Mouse (Mus musculus): ENCODE data around the gene Olfr1098. TPM values are rescaled to one million over a fixed set of nuclear protein-coding genes. Genes with fewer than 3 reads are reported as not detected.

The Olfr1098 gene
- total RNA-seq (2014; rRNA removed) (not detected in 2 replicates), polyA plus RNA-seq (2012; rRNA removed) (not detected in 2 replicates)

GRCm38 (mm10) chr2:86924445-86924844 is at the start of gene Olfr1098:
Olfr1098 (minus strand) TSS chr2:86924545.
- WGBS, result 80% methylated on average over 1 of the region's 1 CpGs
- DNase-seq (ENCODE audit: extremely low read depth, low read depth, low spot score), result no peak
- no peak within 1 kb of the TSS for H3K9ac ChIP-seq (ENCODE audit: low read depth, low read length)

GRCm38 (mm10) chr2:86960593-86960992 is 36.2 kb upstream of the Olfr1098 start, which contains the start of gene Olfr1099:
Olfr1099 (minus strand) TSS chr2:86960693.
- no peak within 1 kb of the TSS for H3K9ac ChIP-seq (ENCODE audit: low read depth, low read length)
- H3K79me2 ChIP-seq (ENCODE audit: control insufficient read depth, insufficient read depth, low read length), result no peaks in the 10 kb centered on the region
- no peaks in the 10 kb centered on the region for H3K4me1 ChIP-seq (ENCODE audit: control insufficient read depth, insufficient read depth, low read length)
- DNase-seq (ENCODE audit: extremely low read depth, low read depth, low spot score), result no peak
- WGBS, result 67% methylated on average over 1 of the region's 1 CpGs
- H3K27me3 ChIP-seq (ENCODE audit: control insufficient read depth, insufficient read depth, low read length), result no peaks in the 10 kb centered on the region
- TF ChIP-seq CTCF (IDR thresholded peaks at IDR 0.05; ENCODE audit: low read depth, low read length) (no peak), POLR2A (IDR thresholded peaks at IDR 0.05; ENCODE audit: extremely low read depth, insufficient read depth, low read length) (no peak)
- H3K36me3 ChIP-seq (ENCODE audit: control insufficient read depth, insufficient read depth, low read length), result no peaks in the 10 kb centered on the region
- H3K27ac ChIP-seq (replicated peaks; ENCODE audit: insufficient read depth, low read depth, low read length), result no peak within 1 kb of the TSS
- H3K4me3 ChIP-seq (ENCODE audit: insufficient read depth, low read depth, low read length), result no peak within 1 kb of the TSS

More at GRCm38 (mm10) chr2:86924445-86924844, at the start of gene Olfr1098:
- Histone ChIP-seq H3K27ac (replicated peaks; ENCODE audit: insufficient read depth, low read depth, low read length) (no peak within 1 kb of the TSS), H3K4me1 (ENCODE audit: control insufficient read depth, insufficient read depth, low read length) (no peaks in the 10 kb centered on the region), H3K27me3 (ENCODE audit: control insufficient read depth, insufficient read depth, low read length) (no peaks in the 10 kb centered on the region), H3K36me3 (ENCODE audit: control insufficient read depth, insufficient read depth, low read length) (no peaks in the 10 kb centered on the region), H3K79me2 (ENCODE audit: control insufficient read depth, insufficient read depth, low read length) (no peaks in the 10 kb centered on the region), H3K4me3 (ENCODE audit: insufficient read depth, low read depth, low read length) (no peak within 1 kb of the TSS)
- TF ChIP-seq POLR2A (IDR thresholded peaks at IDR 0.05; ENCODE audit: extremely low read depth, insufficient read depth, low read length) (no peak), CTCF (IDR thresholded peaks at IDR 0.05; ENCODE audit: low read depth, low read length) (no peak)

GRCm38 (mm10) chr2:86926557-86926956 is 2.2 kb upstream of the Olfr1098 start:
- no peak overlapping the region for H3K27ac ChIP-seq (replicated peaks; ENCODE audit: insufficient read depth, low read depth, low read length)
- no peaks in the 10 kb centered on the region for H3K79me2 ChIP-seq (ENCODE audit: control insufficient read depth, insufficient read depth, low read length)
- DNase-seq (ENCODE audit: extremely low read depth, low read depth, low spot score), result no peak
- no peaks in the 10 kb centered on the region for H3K36me3 ChIP-seq (ENCODE audit: control insufficient read depth, insufficient read depth, low read length)
- H3K4me1 ChIP-seq (ENCODE audit: control insufficient read depth, insufficient read depth, low read length), result no peaks in the 10 kb centered on the region
- TF ChIP-seq POLR2A (IDR thresholded peaks at IDR 0.05; ENCODE audit: extremely low read depth, insufficient read depth, low read length) (no peak), CTCF (IDR thresholded peaks at IDR 0.05; ENCODE audit: low read depth, low read length) (no peak)
- H3K9ac ChIP-seq (ENCODE audit: low read depth, low read length), result no peak overlapping the region
- no peaks in the 10 kb centered on the region for H3K27me3 ChIP-seq (ENCODE audit: control insufficient read depth, insufficient read depth, low read length)
- H3K4me3 ChIP-seq (ENCODE audit: insufficient read depth, low read depth, low read length), result no peak overlapping the region

GRCm38 (mm10) chr2:86905647-86906046 is 18.7 kb downstream of the Olfr1098 start:
- H3K27ac ChIP-seq (replicated peaks; ENCODE audit: insufficient read depth, low read depth, low read length), result no peak overlapping the region
- H3K27me3 ChIP-seq (ENCODE audit: control insufficient read depth, insufficient read depth, low read length), result no peaks in the 10 kb centered on the region
- 72% methylated on average over 2 of the region's 2 CpGs for WGBS
- no peaks in the 10 kb centered on the region for H3K36me3 ChIP-seq (ENCODE audit: control insufficient read depth, insufficient read depth, low read length)
- TF ChIP-seq CTCF (IDR thresholded peaks at IDR 0.05; ENCODE audit: low read depth, low read length) (no peak), POLR2A (IDR thresholded peaks at IDR 0.05; ENCODE audit: extremely low read depth, insufficient read depth, low read length) (no peak)
- no peak for DNase-seq (ENCODE audit: extremely low read depth, low read depth, low spot score)
- no peak overlapping the region for H3K4me3 ChIP-seq (ENCODE audit: insufficient read depth, low read depth, low read length)
- no peaks in the 10 kb centered on the region for H3K4me1 ChIP-seq (ENCODE audit: control insufficient read depth, insufficient read depth, low read length)
- H3K79me2 ChIP-seq (ENCODE audit: control insufficient read depth, insufficient read depth, low read length), result no peaks in the 10 kb centered on the region
- H3K9ac ChIP-seq (ENCODE audit: low read depth, low read length), result no peak overlapping the region

GRCm38 (mm10) chr2:86892116-86892515 is 32.2 kb downstream of the Olfr1098 start, which contains the start of gene Olfr1097:
Olfr1097 (minus strand) TSS chr2:86892216.
- 84% methylated on average over 1 of the region's 1 CpGs for WGBS
- Histone ChIP-seq H3K36me3 (ENCODE audit: control insufficient read depth, insufficient read depth, low read length) (no peaks in the 10 kb centered on the region), H3K27ac (replicated peaks; ENCODE audit: insufficient read depth, low read depth, low read length) (no peak within 1 kb of the TSS), H3K27me3 (ENCODE audit: control insufficient read depth, insufficient read depth, low read length) (no peaks in the 10 kb centered on the region), H3K9ac (ENCODE audit: low read depth, low read length) (no peak within 1 kb of the TSS), H3K4me3 (ENCODE audit: insufficient read depth, low read depth, low read length) (no peak within 1 kb of the TSS), H3K4me1 (ENCODE audit: control insufficient read depth, insufficient read depth, low read length) (no peaks in the 10 kb centered on the region), H3K79me2 (ENCODE audit: control insufficient read depth, insufficient read depth, low read length) (no peaks in the 10 kb centered on the region)
- no peak for DNase-seq (ENCODE audit: extremely low read depth, low read depth, low spot score)
- TF ChIP-seq POLR2A (IDR thresholded peaks at IDR 0.05; ENCODE audit: extremely low read depth, insufficient read depth, low read length), result no peak
- TF ChIP-seq CTCF (IDR thresholded peaks at IDR 0.05; ENCODE audit: low read depth, low read length), result no peak

GRCm38 (mm10) chr2:86874702-86875101 is 49.6 kb downstream of the Olfr1098 start, which contains the start of gene Gm13723:
Gm13723 (minus strand) TSS chr2:86874802.
- no peak for TF ChIP-seq CTCF (IDR thresholded peaks at IDR 0.05; ENCODE audit: low read depth, low read length)
- TF ChIP-seq POLR2A (IDR thresholded peaks at IDR 0.05; ENCODE audit: extremely low read depth, insufficient read depth, low read length), result no peak
- Histone ChIP-seq H3K36me3 (ENCODE audit: control insufficient read depth, insufficient read depth, low read length) (no peaks in the 10 kb centered on the region), H3K27me3 (ENCODE audit: control insufficient read depth, insufficient read depth, low read length) (no peaks in the 10 kb centered on the region), H3K9ac (ENCODE audit: low read depth, low read length) (no peak within 1 kb of the TSS), H3K27ac (replicated peaks; ENCODE audit: insufficient read depth, low read depth, low read length) (no peak within 1 kb of the TSS), H3K4me1 (ENCODE audit: control insufficient read depth, insufficient read depth, low read length) (no peaks in the 10 kb centered on the region), H3K4me3 (ENCODE audit: insufficient read depth, low read depth, low read length) (no peak within 1 kb of the TSS), H3K79me2 (ENCODE audit: control insufficient read depth, insufficient read depth, low read length) (no peaks in the 10 kb centered on the region)
- WGBS, result 49% methylated on average over 1 of the region's 1 CpGs
- DNase-seq (ENCODE audit: extremely low read depth, low read depth, low spot score), result no peak

Other genes with a start within 250 kb of the Olfr1098 start
- gene Olfr1086, start 244.5 kb downstream of the Olfr1098 start, total RNA-seq (2014; rRNA removed), result not detected in 2 replicates
- not detected in 2 replicates for gene Olfr1086, start 244.5 kb downstream of the Olfr1098 start, polyA plus RNA-seq (2012; rRNA removed)
- gene Olfr1087, start 226.2 kb downstream of the Olfr1098 start, total RNA-seq (2014; rRNA removed), result not detected in 2 replicates
- not detected in 2 replicates for gene Olfr1087, start 226.2 kb downstream of the Olfr1098 start, polyA plus RNA-seq (2012; rRNA removed)
- not detected in 2 replicates for gene Olfr1089, start 190.8 kb downstream of the Olfr1098 start, total RNA-seq (2014; rRNA removed)
- not detected in 2 replicates for gene Olfr1089, start 190.8 kb downstream of the Olfr1098 start, polyA plus RNA-seq (2012; rRNA removed)
- not detected in 2 replicates for gene Olfr1090, start 165.6 kb downstream of the Olfr1098 start, total RNA-seq (2014; rRNA removed)
- gene Olfr1090, start 165.6 kb downstream of the Olfr1098 start, polyA plus RNA-seq (2012; rRNA removed), result not detected in 2 replicates
- gene Olfr1093, start 142.1 kb downstream of the Olfr1098 start, total RNA-seq (2014; rRNA removed), result not detected in 2 replicates
- gene Olfr1093, start 142.1 kb downstream of the Olfr1098 start, polyA plus RNA-seq (2012; rRNA removed), result not detected in 2 replicates
- not detected in 2 replicates for gene Olfr141, start 114.5 kb downstream of the Olfr1098 start, total RNA-seq (2014; rRNA removed)
- not detected in 2 replicates for gene Olfr141, start 114.5 kb downstream of the Olfr1098 start, polyA plus RNA-seq (2012; rRNA removed)
- gene Olfr1094, start 99.9 kb downstream of the Olfr1098 start, total RNA-seq (2014; rRNA removed), result not detected in 2 replicates
- not detected in 2 replicates for gene Olfr1094, start 99.9 kb downstream of the Olfr1098 start, polyA plus RNA-seq (2012; rRNA removed)
- not detected in 2 replicates for gene Olfr1095, start 72.8 kb downstream of the Olfr1098 start, total RNA-seq (2014; rRNA removed)
- not detected in 2 replicates for gene Olfr1095, start 72.8 kb downstream of the Olfr1098 start, polyA plus RNA-seq (2012; rRNA removed)
- not detected in 2 replicates for gene Gm13723, start 49.7 kb downstream of the Olfr1098 start, total RNA-seq (2014; rRNA removed)
- not detected in 2 replicates for gene Gm13723, start 49.7 kb downstream of the Olfr1098 start, polyA plus RNA-seq (2012; rRNA removed)
- not detected in 2 replicates for gene Olfr1097, start 32.3 kb downstream of the Olfr1098 start, total RNA-seq (2014; rRNA removed)
- gene Olfr1097, start 32.3 kb downstream of the Olfr1098 start, polyA plus RNA-seq (2012; rRNA removed), result not detected in 2 replicates
- gene Olfr1099, start 36.1 kb upstream of the Olfr1098 start, total RNA-seq (2014; rRNA removed), result not detected in 2 replicates
- gene Olfr1099, start 36.1 kb upstream of the Olfr1098 start, polyA plus RNA-seq (2012; rRNA removed), result not detected in 2 replicates
- not detected in 2 replicates for gene Olfr1100, start 55.4 kb upstream of the Olfr1098 start, total RNA-seq (2014; rRNA removed)
- gene Olfr1100, start 55.4 kb upstream of the Olfr1098 start, polyA plus RNA-seq (2012; rRNA removed), result not detected in 2 replicates
- not detected in 2 replicates for gene Olfr1101, start 66.7 kb upstream of the Olfr1098 start, total RNA-seq (2014; rRNA removed)
- not detected in 2 replicates for gene Olfr1101, start 66.7 kb upstream of the Olfr1098 start, polyA plus RNA-seq (2012; rRNA removed)
- gene Olfr1102, start 73.9 kb upstream of the Olfr1098 start, total RNA-seq (2014; rRNA removed), result not detected in 2 replicates
- gene Olfr1102, start 73.9 kb upstream of the Olfr1098 start, polyA plus RNA-seq (2012; rRNA removed), result not detected in 2 replicates
- not detected in 2 replicates for gene Olfr1104, start 102.5 kb upstream of the Olfr1098 start, total RNA-seq (2014; rRNA removed)
- not detected in 2 replicates for gene Olfr1104, start 102.5 kb upstream of the Olfr1098 start, polyA plus RNA-seq (2012; rRNA removed)
- not detected in 2 replicates for gene Olfr1105, start 112.0 kb upstream of the Olfr1098 start, total RNA-seq (2014; rRNA removed)
- not detected in 2 replicates for gene Olfr1105, start 112.0 kb upstream of the Olfr1098 start, polyA plus RNA-seq (2012; rRNA removed)
- not detected in 2 replicates for gene Olfr1106, start 127.7 kb upstream of the Olfr1098 start, total RNA-seq (2014; rRNA removed)
- not detected in 2 replicates for gene Olfr1106, start 127.7 kb upstream of the Olfr1098 start, polyA plus RNA-seq (2012; rRNA removed)
- gene Olfr1107, start 151.3 kb upstream of the Olfr1098 start, total RNA-seq (2014; rRNA removed), result not detected in 2 replicates
- gene Olfr1107, start 151.3 kb upstream of the Olfr1098 start, polyA plus RNA-seq (2012; rRNA removed), result not detected in 2 replicates
- not detected in 2 replicates for gene Olfr1109, start 171.5 kb upstream of the Olfr1098 start, total RNA-seq (2014; rRNA removed)
- gene Olfr1109, start 171.5 kb upstream of the Olfr1098 start, polyA plus RNA-seq (2012; rRNA removed), result not detected in 2 replicates
- gene Olfr259, start 190.0 kb upstream of the Olfr1098 start, total RNA-seq (2014; rRNA removed), result not detected in 2 replicates
- gene Olfr259, start 190.0 kb upstream of the Olfr1098 start, polyA plus RNA-seq (2012; rRNA removed), result not detected in 2 replicates
- not detected in 2 replicates for gene Olfr1110, start 215.8 kb upstream of the Olfr1098 start, total RNA-seq (2014; rRNA removed)
- gene Olfr1110, start 215.8 kb upstream of the Olfr1098 start, polyA plus RNA-seq (2012; rRNA removed), result not detected in 2 replicates
- gene Olfr1111, start 228.1 kb upstream of the Olfr1098 start, total RNA-seq (2014; rRNA removed), result not detected in 2 replicates
- gene Olfr1111, start 228.1 kb upstream of the Olfr1098 start, polyA plus RNA-seq (2012; rRNA removed), result not detected in 2 replicates